Mouse (Mus musculus) frontal cortex, adult (tissue): Measurements from ENCODE around the gene Atp12a.

Experiments used
- ATAC-seq: cut with Nextera tagmentation; 2 replicates; pipeline ENCODE4 v1.9.2; 2017; ENCODE audit warnings: mild to moderate bottlenecking, moderate library complexity, mixed read lengths; ENCODE audit not compliant: low TSS enrichment

The Atp12a gene

DNA sequence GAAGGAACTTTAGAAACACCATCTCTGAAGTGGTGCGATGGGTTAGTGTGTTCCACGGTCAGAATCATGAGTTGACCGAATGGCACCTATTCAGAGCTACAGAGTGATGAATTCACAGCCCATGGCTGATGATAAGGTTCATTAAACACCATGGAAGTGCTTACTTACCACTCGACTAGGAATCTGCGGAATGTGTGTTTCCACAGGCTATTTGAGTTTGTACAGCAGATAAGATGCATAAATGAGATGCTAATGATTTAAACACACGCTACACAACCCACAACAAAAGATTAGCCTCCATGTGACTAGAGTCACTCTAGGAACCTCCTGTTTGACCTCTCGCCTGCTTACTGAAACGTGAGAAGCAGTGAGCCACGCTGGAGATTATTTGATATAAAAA is 14.5 kb downstream of the Atp12a start:
- no peak for ATAC-seq

DNA sequence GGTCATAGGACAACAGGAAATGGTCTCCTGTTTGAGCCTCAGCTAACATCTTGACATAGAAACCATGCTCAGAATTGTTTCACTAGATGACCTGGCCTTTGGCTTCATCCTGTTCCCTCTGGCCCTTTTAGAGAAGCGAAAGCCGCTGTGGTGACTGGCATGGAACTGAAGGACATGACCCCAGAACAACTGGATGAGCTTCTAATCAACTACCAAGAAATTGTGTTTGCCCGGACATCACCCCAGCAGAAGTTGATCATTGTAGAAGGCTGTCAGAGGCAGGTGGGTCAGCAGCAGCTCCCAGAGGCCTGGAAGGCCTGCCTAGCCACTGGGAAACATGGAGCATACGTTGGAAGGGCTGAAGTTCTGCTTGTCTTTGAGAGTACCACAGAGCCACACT is 17.5 kb downstream of the Atp12a start:
- no peak for ATAC-seq

DNA sequence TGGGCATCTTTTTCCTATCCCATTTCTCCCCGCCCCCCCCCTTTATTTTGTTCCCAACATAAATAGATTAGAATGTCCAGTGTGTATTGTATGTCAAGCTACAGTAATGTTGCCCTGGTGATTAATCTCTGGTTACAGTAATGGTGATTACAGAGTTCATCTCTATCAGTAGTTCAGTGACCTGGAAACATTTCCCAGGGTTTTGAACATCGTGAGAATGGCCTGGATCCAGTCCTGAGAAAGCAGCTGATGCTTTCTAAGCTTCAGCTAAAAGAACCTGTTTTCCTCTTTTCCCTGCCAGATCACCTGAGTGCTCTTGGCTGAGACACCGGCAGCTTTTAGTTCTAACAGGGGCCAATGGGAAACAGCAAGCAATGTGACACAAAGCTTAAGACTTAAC is 25.4 kb downstream of the Atp12a start:
- ATAC-seq = no peak

DNA sequence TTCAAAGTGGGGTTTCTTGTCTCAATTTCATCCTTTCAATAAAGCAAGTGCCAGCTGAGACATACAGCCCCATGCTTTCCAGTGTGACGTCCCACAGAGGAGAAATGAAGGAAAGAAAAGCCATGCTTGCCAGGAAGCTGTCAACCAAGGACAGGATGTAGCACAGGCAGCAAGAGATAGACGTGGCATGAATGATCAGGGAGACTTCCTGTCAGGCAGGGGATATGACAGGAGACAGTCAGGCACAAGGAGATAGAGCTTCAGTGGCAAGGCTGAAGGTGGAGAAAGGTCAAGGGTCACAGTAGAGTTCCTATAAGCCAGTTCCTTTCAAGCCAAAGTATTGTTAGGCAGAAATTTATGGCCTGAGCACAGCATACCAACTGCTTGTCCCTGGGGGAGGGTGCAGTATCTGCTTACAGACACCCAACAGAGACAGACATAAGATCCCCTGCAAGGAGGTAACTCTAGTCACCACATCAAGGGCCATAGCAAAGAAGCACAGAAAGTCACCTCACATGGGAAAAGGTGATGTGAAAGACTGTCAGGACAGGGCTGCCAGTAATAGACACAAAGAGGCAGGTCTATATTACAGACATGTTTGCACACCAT is 28.9 kb downstream of the Atp12a start:
- ATAC-seq = no peak

DNA sequence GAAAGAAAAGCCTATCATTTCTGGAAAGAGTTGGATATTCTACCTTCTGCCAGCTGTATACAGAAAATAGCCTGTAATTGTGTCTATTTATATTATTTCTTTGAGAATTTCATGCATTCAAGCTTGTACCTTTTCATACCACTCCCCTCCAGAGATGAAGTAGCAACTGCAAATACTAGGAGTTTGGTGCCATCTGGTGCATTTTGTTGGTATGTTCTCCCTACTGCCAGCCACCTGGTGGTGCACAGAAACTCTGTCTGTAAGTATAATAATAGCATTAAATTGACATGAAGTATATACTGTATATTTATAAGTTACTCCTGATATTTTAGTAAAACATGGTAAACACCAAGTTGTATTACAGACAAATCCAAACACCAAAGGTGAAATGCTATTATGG is 33.1 kb downstream of the Atp12a start:
- peak; percentile 72; the same call in 1 of the 2 replicates for ATAC-seq

DNA sequence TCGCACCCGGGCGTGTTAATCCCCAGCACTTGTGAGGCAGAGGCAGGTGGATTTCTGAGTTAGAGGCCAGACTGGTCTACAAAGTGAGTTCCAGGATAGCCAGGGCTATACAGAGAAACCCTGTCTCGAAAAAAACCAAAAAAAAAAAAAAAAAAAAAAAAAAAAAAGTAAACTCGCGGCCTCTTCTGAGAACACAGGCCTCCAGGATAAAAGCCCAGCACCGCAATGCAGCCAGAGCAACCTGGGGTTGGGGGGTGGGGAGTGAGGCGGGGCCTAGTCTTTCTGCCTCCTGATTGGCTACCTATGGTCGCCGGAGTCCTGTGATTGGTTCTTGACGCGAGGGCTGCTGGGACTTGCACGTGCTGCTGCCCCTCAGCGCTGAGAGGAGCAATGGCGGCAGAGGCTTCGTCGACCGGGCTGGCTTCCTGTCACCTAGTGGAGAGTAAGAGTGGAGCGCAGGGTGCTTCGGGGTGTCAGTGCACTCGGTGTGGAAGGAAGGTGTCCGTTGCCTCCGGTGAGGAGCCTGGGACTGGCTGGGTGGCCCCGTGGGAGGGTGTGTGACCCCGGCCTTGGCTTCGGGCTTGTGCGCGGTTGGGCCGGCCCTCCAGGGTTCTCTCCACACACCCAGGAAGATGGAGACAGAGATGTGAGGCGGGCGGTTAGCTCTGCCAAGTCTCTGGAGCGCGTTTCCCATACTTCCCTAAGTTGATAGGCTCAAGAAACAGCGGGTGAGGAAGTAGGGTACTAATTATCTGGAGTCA is 37.6 kb downstream of the Atp12a start, which contains the start of gene Rnf17:
TSS of gene Rnf17 (plus strand) at position 271 of the 761 bp plus-strand sequence.
- ATAC-seq = no peak

DNA sequence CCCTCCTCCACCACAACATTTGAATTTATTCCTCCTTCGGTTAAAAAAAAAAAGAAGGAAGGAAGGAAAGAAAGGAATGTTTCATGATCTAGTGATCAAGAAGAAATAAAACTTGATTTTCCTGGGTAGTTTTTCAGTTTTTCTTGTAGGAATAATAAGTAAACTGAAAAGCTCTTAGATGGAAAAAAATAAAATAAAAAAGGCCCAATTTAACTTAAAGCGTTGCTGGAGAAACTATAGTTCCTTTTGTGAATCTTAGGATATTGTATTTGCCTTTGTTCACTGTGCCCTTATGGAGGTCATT is 38.2 kb downstream of the Atp12a start:
- ATAC-seq = no peak
